Mouse (Mus musculus) bone marrow, adult 2 months (tissue): ENCODE measurements around the gene 2610042L04Rik.
"Not testable (repeated sequence)": the region's sequence is repeated elsewhere in the genome, so short reads cannot be mapped to it uniquely, and the experiment has no call there.

ENCODE experiments used
- CTCF ChIP-seq: fragments of 200-500 bp; IDR thresholded peaks from 2 replicates; pipeline ENCODE4 v1.5.1; 2011; ENCODE audit warnings: low read length, control low read depth; ENCODE audit not compliant: control insufficient read depth, insufficient read depth
- POLR2A ChIP-seq: fragments of 200-500 bp; IDR thresholded peaks from 2 replicates; pipeline ENCODE4 v1.6.1; 2011; ENCODE audit warnings: low read depth, mild to moderate bottlenecking, control low read depth, low read length, borderline replicate concordance; ENCODE audit not compliant: control insufficient read depth

GRCm38 (mm10) chr14:4400115-4400789, 65.7 kb downstream of the 2610042L04Rik start:
- TF ChIP-seq CTCF, POLR2A: not testable (repeated sequence)
